Mouse (Mus musculus): ENCODE results near the gene Asic4. TPM values are rescaled to one million over a fixed set of nuclear protein-coding genes. Genes with fewer than 3 reads are reported as not detected.

Asic4 gene
- total and polyA plus RNA-seq, 3 experiments, result 0.18 to 0.19 TPM; not detected in 1

- H3K9me3 ChIP-seq (replicated peaks; ENCODE audit: insufficient read depth, low read length), result no peaks in the 10 kb centered on the region
- H3K36me3 ChIP-seq (ENCODE audit: control insufficient read depth in 1 of 2, insufficient read depth in 2 of 2, low read length in 2 of 2), result no peaks in the 10 kb centered on the region
- no peak overlapping the region for H3K4me3 ChIP-seq (ENCODE audit: control insufficient read depth in 1 of 2, insufficient read depth in 1 of 2, low read depth in 2 of 2, low read length in 2 of 2)
- peaks cover under 1 to 3% of the 10 kb centered on the region in 2 experiments; a peak in 2 of 4 replicates for H3K27me3 ChIP-seq (ENCODE audit: control insufficient read depth in 1 of 2, insufficient read depth in 2 of 2, low read length in 2 of 2)
- no peak overlapping the region for H3K9ac ChIP-seq (ENCODE audit: control insufficient read depth, low read depth, low read length, poor library complexity, severe bottlenecking)
- H3K27ac ChIP-seq (ENCODE audit: control insufficient read depth, low read depth, low read length), result no peak overlapping the region
- DNase-seq (ENCODE audit: low read depth, low spot score), result no peak
- no peaks in the 10 kb centered on the region for H3K79me2 ChIP-seq (ENCODE audit: control insufficient read depth, insufficient read depth, low read length, poor library complexity)
- peaks cover 0 to 5% of the 10 kb centered on the region in 2 experiments; a peak in 2 of 4 replicates for H3K4me1 ChIP-seq (ENCODE audit: control insufficient read depth in 1 of 2, insufficient read depth in 2 of 2, low read length in 2 of 2)
- TF ChIP-seq ZMIZ1 (IDR thresholded peaks at IDR 0.05; ENCODE audit: low read depth, low read length) (no peak), EP300 (IDR thresholded peaks at IDR 0.05; ENCODE audit: low read depth in 1 of 2, low read length in 2 of 2) (no peak), NELFE (IDR thresholded peaks at IDR 0.05; ENCODE audit: low read depth, low read length) (no peak), TCF12 (IDR thresholded peaks at IDR 0.05; ENCODE audit: low read depth, low read length) (no peak), ETS1 (IDR thresholded peaks at IDR 0.05; ENCODE audit: low read depth, low read length) (no peak)
Measured at GRCm38 (mm10) chr1:75457710-75458024, 7.4 kb downstream of the Asic4 start.

- H3K36me3 ChIP-seq (ENCODE audit: control insufficient read depth in 1 of 2, insufficient read depth in 2 of 2, low read length in 2 of 2), result peaks cover 0 to 5% of the 10 kb centered on the region in 2 experiments; a peak in 2 of 4 replicates
- peaks cover 5 to 10% of the 10 kb centered on the region in 2 experiments for H3K4me1 ChIP-seq (ENCODE audit: control insufficient read depth in 1 of 2, insufficient read depth in 2 of 2, low read length in 2 of 2)
- no peaks in the 10 kb centered on the region for H3K9me3 ChIP-seq (replicated peaks; ENCODE audit: insufficient read depth, low read length)
- no peaks in the 10 kb centered on the region for H3K79me2 ChIP-seq (ENCODE audit: control insufficient read depth, insufficient read depth, low read length, poor library complexity)
- H3K4me3 ChIP-seq (ENCODE audit: control insufficient read depth in 1 of 2, insufficient read depth in 1 of 2, low read depth in 2 of 2, low read length in 2 of 2), result no peak overlapping the region
- no peak overlapping the region for H3K27ac ChIP-seq (ENCODE audit: control insufficient read depth, low read depth, low read length)
- peaks cover 0 to 3% of the 10 kb centered on the region in 2 experiments; a peak in 2 of 4 replicates for H3K27me3 ChIP-seq (ENCODE audit: control insufficient read depth in 1 of 2, insufficient read depth in 2 of 2, low read length in 2 of 2)
- H3K9ac ChIP-seq (ENCODE audit: control insufficient read depth, low read depth, low read length, poor library complexity, severe bottlenecking), result no peak overlapping the region
- DNase-seq (ENCODE audit: low read depth, low spot score), result no peak
- TF ChIP-seq TAL1 (IDR thresholded peaks at IDR 0.05; ENCODE audit: low read length), result no peak
- TF ChIP-seq MAX (IDR thresholded peaks at IDR 0.05; ENCODE audit: low read length), result no peak
Measured at GRCm38 (mm10) chr1:75458025-75458788, 8.0 kb downstream of the Asic4 start.

- Histone ChIP-seq H3K4me1 (ENCODE audit: control insufficient read depth in 1 of 2, insufficient read depth in 2 of 2, low read length in 2 of 2) (peaks cover 8 to 17% of the 10 kb centered on the region in 2 experiments), H3K36me3 (ENCODE audit: control insufficient read depth in 1 of 2, insufficient read depth in 2 of 2, low read length in 2 of 2) (peaks cover 0 to 11% of the 10 kb centered on the region in 2 experiments; a peak in 2 of 4 replicates), H3K4me3 (ENCODE audit: control insufficient read depth in 1 of 2, insufficient read depth in 1 of 2, low read depth in 2 of 2, low read length in 2 of 2) (no peak overlapping the region), H3K27me3 (ENCODE audit: control insufficient read depth in 1 of 2, insufficient read depth in 2 of 2, low read length in 2 of 2) (peaks cover 0 to 3% of the 10 kb centered on the region in 2 experiments; a peak in 2 of 4 replicates), H3K79me2 (ENCODE audit: control insufficient read depth, insufficient read depth, low read length, poor library complexity) (no peaks in the 10 kb centered on the region), H3K27ac (ENCODE audit: control insufficient read depth, low read depth, low read length) (no peak overlapping the region), H3K9ac (ENCODE audit: control insufficient read depth, low read depth, low read length, poor library complexity, severe bottlenecking) (no peak overlapping the region), H3K9me3 (replicated peaks; ENCODE audit: insufficient read depth, low read length) (no peaks in the 10 kb centered on the region)
- DNase-seq (ENCODE audit: low read depth, low spot score), result no peak
- TF ChIP-seq JUND (IDR thresholded peaks at IDR 0.05; ENCODE audit: low read depth, low read length), result no peak
- no peak for TF ChIP-seq POLR2AphosphoS2 (IDR thresholded peaks at IDR 0.05; ENCODE audit: low read length)
- TF ChIP-seq ZKSCAN1 (IDR thresholded peaks at IDR 0.05; ENCODE audit: low read depth, low read length), result no peak
- no peak for TF ChIP-seq ELF1 (IDR thresholded peaks at IDR 0.05; ENCODE audit: low read depth, low read length)
- TF ChIP-seq MXI1 (IDR thresholded peaks at IDR 0.05; ENCODE audit: low read depth, low read length), result no peak
Measured at GRCm38 (mm10) chr1:75458789-75459684, 8.8 kb downstream of the Asic4 start.

All from MEL (cell line).